Mouse (Mus musculus) hindbrain, embryonic 16.5 days (tissue): ENCODE measurements around the gene Cfap100. TPM values are rescaled to one million over a fixed set of nuclear protein-coding genes. Genes with fewer than 3 reads are reported as not detected.

ENCODE experiments used
- ATAC-seq: fragments of 200-750 bp; cut with Nextera tagmentation; 2 replicates; pipeline ENCODE4 v1.8.0; 2017; ENCODE audit warnings: moderate TSS enrichment, moderate library complexity
- H3K27ac ChIP-seq: fragments of 300-500 bp; sonication (generic); 2 replicates; pipeline ENCODE4 v1.5.1; 2014; ENCODE audit warnings: low read depth, mild to moderate bottlenecking, control low read depth, low read length, moderate library complexity
- H3K27me3 ChIP-seq: fragments of 300-500 bp; sonication (generic); replicated peaks from 2 replicates; pipeline ENCODE4 v1.6.1; 2014; ENCODE audit warnings: low read length; ENCODE audit not compliant: control insufficient read depth, insufficient read depth
- H3K36me3 ChIP-seq: fragments of 300-500 bp; sonication (generic); 2 replicates; pipeline ENCODE4 v1.6.1; 2014; ENCODE audit warnings: mild to moderate bottlenecking, low read length, moderate library complexity, mixed read lengths; ENCODE audit not compliant: control insufficient read depth, insufficient read depth
- H3K4me1 ChIP-seq: fragments of 300-500 bp; sonication (generic); 2 replicates; pipeline ENCODE4 v1.6.1; 2014; ENCODE audit warnings: low read depth, low read length; ENCODE audit not compliant: control insufficient read depth, insufficient read depth
- H3K4me2 ChIP-seq: fragments of 300-500 bp; sonication (generic); 2 replicates; pipeline ENCODE4 v1.6.1; 2014; ENCODE audit warnings: mild to moderate bottlenecking, low read length, control low read depth, moderate library complexity
- H3K4me3 ChIP-seq: fragments of 300-500 bp; sonication (generic); 2 replicates; pipeline ENCODE4 v1.5.1; 2014; ENCODE audit warnings: mild to moderate bottlenecking, low read length, control low read depth, moderate library complexity
- H3K9ac ChIP-seq: fragments of 300-500 bp; sonication (generic); 2 replicates; pipeline ENCODE4 v1.6.1; 2014; ENCODE audit warnings: low read depth, mild to moderate bottlenecking, control low read depth, low read length, moderate library complexity
- H3K9me3 ChIP-seq: fragments of 300-500 bp; sonication (generic); 2 replicates; pipeline ENCODE4 v1.6.1; 2014; ENCODE audit warnings: mild to moderate bottlenecking, low read length, moderate library complexity; ENCODE audit not compliant: control insufficient read depth
- WGBS: fragments of 180-500 bp; shearing (Covaris S2); extraction: QIAGEN DNeasy Blood & Tissue Kit; methylation state at CpG from one replicate; pipeline ENCODE4 v1.1.7; 2014; 5-methylcytosine and 5-hydroxymethylcytosine counted together
- polyA plus RNA-seq: library from polyadenylated mRNA; unstranded; fragments of >200 nt; fragmentation: Nextera tagmentation; extraction: Ambion mirVana; gene quantifications from 2 replicates; pipeline ENCODE4 v1.2.1, GENCODE M21; 2015

The Cfap100 gene
- polyA plus RNA-seq, 1 experiment from 2014 or later, result 10.3 TPM

GRCm38 (mm10) chr6:90425361-90425760 is 3.2 kb downstream of the Cfap100 start:
- no peak for ATAC-seq
- WGBS, result 77% methylated on average over 3 of the region's 3 CpGs
- H3K9me3 ChIP-seq, result no peaks in the 10 kb centered on the region
- H3K4me3 ChIP-seq, result no peak overlapping the region
- H3K27me3 ChIP-seq, result 0 out of 2 replicates have a peak, but pooled peaks cover 4% of the 10 kb centered on the region
- H3K36me3 ChIP-seq, result no peaks in the 10 kb centered on the region
- no peak overlapping the region for H3K27ac ChIP-seq
- H3K4me1 ChIP-seq, result peaks cover 15% of the 10 kb centered on the region; the same call in 1 of the 2 replicates
- H3K4me2 ChIP-seq, result no peak overlapping the region
- H3K9ac ChIP-seq, result no peak overlapping the region

- Histone ChIP-seq H3K4me2 (peak overlapping the region; percentile 56), H3K9ac (peak overlapping the region; percentile 54), H3K4me3 (peak overlapping the region; percentile 18; the same call in 1 of the 2 replicates), H3K9me3 (no peaks in the 10 kb centered on the region), H3K27ac (peak overlapping the region; percentile 64), H3K4me1 (peaks cover 9% of the 10 kb centered on the region; the same call in 1 of the 2 replicates), H3K27me3 (0 out of 2 replicates have a peak, but pooled peaks cover 2% of the 10 kb centered on the region), H3K36me3 (no peaks in the 10 kb centered on the region)
- WGBS, result 3% methylated on average over 14 of the region's 14 CpGs
- peak; percentile 94 for ATAC-seq
Measured at GRCm38 (mm10) chr6:90422565-90422964, 6.0 kb downstream of the Cfap100 start.

- H3K27me3 ChIP-seq, result no peaks in the 10 kb centered on the region
- no peaks in the 10 kb centered on the region for H3K36me3 ChIP-seq
- H3K4me2 ChIP-seq, result no peak overlapping the region
- no peak overlapping the region for H3K27ac ChIP-seq
- 83% methylated on average over 7 of the region's 7 CpGs for WGBS
- H3K9me3 ChIP-seq, result no peaks in the 10 kb centered on the region
- H3K4me3 ChIP-seq, result no peak overlapping the region
- ATAC-seq, result no peak
- H3K9ac ChIP-seq, result no peak overlapping the region
- H3K4me1 ChIP-seq, result no peaks in the 10 kb centered on the region
Measured at GRCm38 (mm10) chr6:90411926-90412325, 16.7 kb downstream of the Cfap100 start.

GRCm38 (mm10) chr6:90410972-90411371 is 17.6 kb downstream of the Cfap100 start:
- no peaks in the 10 kb centered on the region for H3K4me1 ChIP-seq
- H3K27me3 ChIP-seq, result no peaks in the 10 kb centered on the region
- no peak for ATAC-seq
- peaks cover under 1% of the 10 kb centered on the region; the same call in 1 of the 2 replicates for H3K36me3 ChIP-seq
- no peak overlapping the region for H3K9ac ChIP-seq
- no peak overlapping the region for H3K4me2 ChIP-seq
- H3K4me3 ChIP-seq, result no peak overlapping the region
- H3K27ac ChIP-seq, result no peak overlapping the region
- no peaks in the 10 kb centered on the region for H3K9me3 ChIP-seq
- WGBS, result 80% methylated on average over 1 of the region's 1 CpGs

- no peak overlapping the region for H3K9ac ChIP-seq
- no peak overlapping the region for H3K27ac ChIP-seq
- peaks cover 7% of the 10 kb centered on the region for H3K36me3 ChIP-seq
- no peaks in the 10 kb centered on the region for H3K9me3 ChIP-seq
- H3K4me3 ChIP-seq, result no peak overlapping the region
- no peak overlapping the region for H3K4me2 ChIP-seq
- no peak for ATAC-seq
- no peaks in the 10 kb centered on the region for H3K4me1 ChIP-seq
- H3K27me3 ChIP-seq, result no peaks in the 10 kb centered on the region
Measured at GRCm38 (mm10) chr6:90408632-90409031, 20.0 kb downstream of the Cfap100 start.

- Histone ChIP-seq H3K9ac (no peak overlapping the region), H3K9me3 (no peaks in the 10 kb centered on the region), H3K27ac (no peak overlapping the region), H3K4me1 (no peaks in the 10 kb centered on the region), H3K27me3 (no peaks in the 10 kb centered on the region), H3K4me3 (no peak overlapping the region), H3K4me2 (no peak overlapping the region), H3K36me3 (peaks cover 23% of the 10 kb centered on the region)
- 86% methylated on average over 3 of the region's 3 CpGs for WGBS
- no peak for ATAC-seq
Measured at GRCm38 (mm10) chr6:90397291-90397690, 31.3 kb downstream of the Cfap100 start.

- no peak overlapping the region for H3K27ac ChIP-seq
- H3K4me2 ChIP-seq, result no peak overlapping the region
- no peaks in the 10 kb centered on the region for H3K4me1 ChIP-seq
- H3K9me3 ChIP-seq, result no peaks in the 10 kb centered on the region
- H3K36me3 ChIP-seq, result peaks cover 15% of the 10 kb centered on the region
- ATAC-seq, result no peak
- no peaks in the 10 kb centered on the region for H3K27me3 ChIP-seq
- no peak overlapping the region for H3K9ac ChIP-seq
- H3K4me3 ChIP-seq, result no peak overlapping the region
- WGBS, result 94% methylated on average over 2 of the region's 2 CpGs
Measured at GRCm38 (mm10) chr6:90395751-90396150, 32.8 kb downstream of the Cfap100 start.

- 82% methylated on average over 3 of the region's 3 CpGs for WGBS
- Histone ChIP-seq H3K4me2 (no peak overlapping the region), H3K9me3 (no peaks in the 10 kb centered on the region), H3K9ac (no peak overlapping the region), H3K4me3 (no peak overlapping the region), H3K27ac (no peak overlapping the region), H3K4me1 (no peaks in the 10 kb centered on the region), H3K36me3 (peaks cover 8% of the 10 kb centered on the region), H3K27me3 (no peaks in the 10 kb centered on the region)
- no peak for ATAC-seq
Measured at GRCm38 (mm10) chr6:90393948-90394347, 34.6 kb downstream of the Cfap100 start.

GRCm38 (mm10) chr6:90390629-90391028 is 38.0 kb downstream of the Cfap100 start:
- H3K27ac ChIP-seq, result no peak overlapping the region
- no peak overlapping the region for H3K9ac ChIP-seq
- WGBS, result 84% methylated on average over 4 of the region's 4 CpGs
- H3K4me3 ChIP-seq, result no peak overlapping the region
- peaks cover 14% of the 10 kb centered on the region for H3K36me3 ChIP-seq
- no peaks in the 10 kb centered on the region for H3K27me3 ChIP-seq
- no peaks in the 10 kb centered on the region for H3K9me3 ChIP-seq
- no peak overlapping the region for H3K4me2 ChIP-seq
- H3K4me1 ChIP-seq, result no peaks in the 10 kb centered on the region
- ATAC-seq, result no peak

- Histone ChIP-seq H3K27ac (no peak overlapping the region), H3K9ac (no peak overlapping the region), H3K4me3 (no peak overlapping the region), H3K36me3 (peaks cover 60% of the 10 kb centered on the region), H3K4me2 (no peak overlapping the region), H3K4me1 (no peaks in the 10 kb centered on the region), H3K9me3 (no peaks in the 10 kb centered on the region), H3K27me3 (no peaks in the 10 kb centered on the region)
- no peak for ATAC-seq
- 91% methylated on average over 2 of the region's 2 CpGs for WGBS
Measured at GRCm38 (mm10) chr6:90381465-90381864, 47.1 kb downstream of the Cfap100 start.
